Mouse (Mus musculus): Measurements from ENCODE around the gene Gchfr. TPM values are rescaled to one million over a fixed set of nuclear protein-coding genes. Genes with fewer than 3 reads are reported as not detected.

The Gchfr gene
- total RNA-seq, 2 experiments from 2014 or later = not detected

Other genes starting within 250 kb of the Gchfr start
- 1 to 10 TPM; 3.0 to 3.2 TPM for gene Chst14, start 241.3 kb upstream of the Gchfr start, total RNA-seq (2021)
- 10 to 100 TPM; 49.7 to 57.8 TPM for gene Ccdc32, start 138.4 kb upstream of the Gchfr start, total RNA-seq (2021)
- 1 to 10 TPM; 6.8 to 7.2 TPM for gene Rpusd2, start 133.0 kb upstream of the Gchfr start, total RNA-seq (2021)
- under 1 TPM; 0.49 to 0.52 TPM for gene Knl1, start 120.7 kb upstream of the Gchfr start, total RNA-seq (2021)
- gene Rad51, start 55.0 kb upstream of the Gchfr start, total RNA-seq (2021) = 1 to 10 TPM in 1 of 2 experiments, under 1 TPM in 1; 0.99 to 1.2 TPM
- 10 to 100 TPM; 51.5 to 56.5 TPM for gene Rmdn3, start 10.7 kb upstream of the Gchfr start, total RNA-seq (2021)
- not detected for gene Gm14137, start 6.7 kb downstream of the Gchfr start, total RNA-seq (2021)
- 10 to 100 TPM; 28.3 to 38.8 TPM for gene Zfyve19, start 40.8 kb downstream of the Gchfr start, total RNA-seq (2021)
- 10 to 100 TPM; 15.8 to 19.7 TPM for gene Dnajc17, start 41.0 kb downstream of the Gchfr start, total RNA-seq (2021)
- gene Ppp1r14d, start 62.1 kb downstream of the Gchfr start, total RNA-seq (2021) = not detected
- gene Spint1, start 69.6 kb downstream of the Gchfr start, total RNA-seq (2021) = 1 to 10 TPM in 1 of 2 experiments, under 1 TPM in 1; 0.92 to 1.9 TPM
- gene Rhov, start 103.5 kb downstream of the Gchfr start, total RNA-seq (2021) = 1 to 10 TPM; 6.3 to 6.9 TPM
- gene Vps18, start 121.0 kb downstream of the Gchfr start, total RNA-seq (2021) = 10 to 100 TPM; 37.5 to 43.9 TPM
- gene Dll4, start 158.0 kb downstream of the Gchfr start, total RNA-seq (2021) = 1 to 10 TPM; 3.0 to 5.2 TPM
- 1 to 10 TPM; 6.4 to 7.1 TPM for gene Chac1, start 183.5 kb downstream of the Gchfr start, total RNA-seq (2021)